Mouse (Mus musculus) thymus, postnatal 10 days (tissue): ENCODE data around the gene Gm49486.
A peak's percentile ranks its signal among the peaks of the same experiment; 100 is the strongest.

Source experiments
- DNase-seq, 2 experiments: peaks; one replicate each; pipeline ENCODE4 v3.0.0; 2021; ENCODE audit warnings: low spot score in 2 of 2

Gene Gm49486

GRCm38 (mm10) chr15:79270317-79271123 is 41.3 kb downstream of the Gm49486 start:
- DNase-seq = peak; percentile 90 to 91

GRCm38 (mm10) chr15:79271124-79271746 is 42.0 kb downstream of the Gm49486 start:
- peak; percentile 42 to 81 for DNase-seq

GRCm38 (mm10) chr15:79273020-79273419 is 43.8 kb downstream of the Gm49486 start:
- DNase-seq = no peak

- no peak for DNase-seq
These were observed 48.5 kb downstream of the Gm49486 start for GRCm38 (mm10) chr15:79277728-79278127.

GRCm38 (mm10) chr15:79280209-79280608 is 51.0 kb downstream of the Gm49486 start:
- DNase-seq = peak; percentile 59 to 72

- DNase-seq = peak; percentile 28 to 39
These were observed 51.7 kb downstream of the Gm49486 start for GRCm38 (mm10) chr15:79280850-79281249.

GRCm38 (mm10) chr15:79281389-79281788 is 52.2 kb downstream of the Gm49486 start:
- peak; percentile 76 for DNase-seq

GRCm38 (mm10) chr15:79282434-79282833 is 53.2 kb downstream of the Gm49486 start:
- no peak for DNase-seq

- no peak for DNase-seq
These were observed 54.2 kb downstream of the Gm49486 start for GRCm38 (mm10) chr15:79283371-79283770.

GRCm38 (mm10) chr15:79285399-79285798 is 56.2 kb downstream of the Gm49486 start, which contains the start of gene Baiap2l2:
Baiap2l2 (minus strand) TSS chr15:79285537.
- no peak for DNase-seq

- no peak for DNase-seq
These were observed 57.0 kb downstream of the Gm49486 start for GRCm38 (mm10) chr15:79286141-79286540.

- no peak for DNase-seq
These were observed 57.9 kb downstream of the Gm49486 start for GRCm38 (mm10) chr15:79287091-79287490.

GRCm38 (mm10) chr15:79288387-79288786 is 59.2 kb downstream of the Gm49486 start:
- DNase-seq = no peak

- no peak for DNase-seq
These were observed 60.2 kb downstream of the Gm49486 start for GRCm38 (mm10) chr15:79289441-79289840.

GRCm38 (mm10) chr15:79290340-79290739 is 61.1 kb downstream of the Gm49486 start:
- DNase-seq = no peak

GRCm38 (mm10) chr15:79292779-79293178 is 63.6 kb downstream of the Gm49486 start:
- no peak for DNase-seq

- DNase-seq = no peak
These were observed 69.4 kb downstream of the Gm49486 start for GRCm38 (mm10) chr15:79298553-79298952.

GRCm38 (mm10) chr15:79299563-79300155 is 70.5 kb downstream of the Gm49486 start:
- DNase-seq = no peak

GRCm38 (mm10) chr15:79303725-79304124 is 74.5 kb downstream of the Gm49486 start:
- DNase-seq = peak; percentile 29 to 58

GRCm38 (mm10) chr15:79304832-79305231 is 75.6 kb downstream of the Gm49486 start:
- DNase-seq = no peak

GRCm38 (mm10) chr15:79306043-79306637 is 76.9 kb downstream of the Gm49486 start:
- DNase-seq = no peak
